Mouse (Mus musculus): ENCODE results near the gene Ppil6.

DNA sequence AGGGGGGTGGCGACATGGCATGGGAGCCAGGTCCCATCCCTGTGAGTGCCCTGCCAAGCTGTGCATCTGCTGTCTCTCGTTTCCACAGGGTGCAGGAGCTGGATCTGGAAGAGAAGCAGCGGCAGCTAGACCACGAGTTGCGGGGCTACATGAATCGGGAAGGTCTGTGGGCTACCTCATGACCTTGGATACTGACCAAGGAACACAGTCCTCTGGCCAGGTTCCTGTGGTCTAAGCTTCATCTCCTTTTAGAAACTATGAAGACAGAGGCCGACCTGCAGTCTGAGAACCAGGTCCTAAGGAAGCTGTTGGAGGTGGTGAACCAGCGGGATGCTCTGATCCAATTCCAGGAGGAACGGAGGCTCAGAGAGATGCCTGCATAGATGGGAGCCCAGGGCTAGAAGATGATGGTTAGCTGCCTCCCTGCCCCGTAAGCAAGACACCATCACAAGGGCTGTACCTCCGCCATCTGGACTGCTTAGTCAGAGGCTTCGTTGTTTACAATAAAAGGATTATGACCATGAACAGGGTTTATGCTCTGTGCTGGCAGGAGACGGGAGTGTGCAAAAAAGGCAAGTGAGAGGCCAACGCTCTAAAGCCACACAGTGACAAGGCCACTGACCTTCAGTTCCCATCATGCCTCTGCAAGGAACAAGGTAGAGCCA, 3.6 kb upstream of the Ppil6 start:
- no peak for TF ChIP-seq POLR2A (IDR thresholded peaks at IDR 0.05; ENCODE audit: extremely low read depth, insufficient read depth, low read length)
- TF ChIP-seq CTCF (IDR thresholded peaks at IDR 0.05; ENCODE audit: low read depth, low read length) = no peak

Measured in liver, adult 2 months (tissue).